Mouse (Mus musculus) adrenal gland, postnatal 10 days (tissue): Measurements from ENCODE around the gene Casq1. TPM values are rescaled to one million over a fixed set of nuclear protein-coding genes. Genes with fewer than 3 reads are reported as not detected.
A peak's percentile ranks its signal among the peaks of the same experiment; 100 is the strongest.

Experiments
- DNase-seq: peaks from one replicate; pipeline ENCODE4 v3.0.0; 2021; ENCODE audit warnings: mixed read lengths
- total RNA-seq, 2 experiments: library from RNA; stranded (reverse); gene quantifications; 2 replicates each; pipeline ENCODE4 v1.2.3; 2021

Casq1 gene
- total RNA-seq, 2 experiments from 2014 or later = 63.5 to 189 TPM

- no peak for DNase-seq
These were observed 37.9 kb downstream of the Casq1 start for GRCm38 (mm10) chr1:172181777-172182176.

GRCm38 (mm10) chr1:172180881-172181280, 38.8 kb downstream of the Casq1 start:
- no peak for DNase-seq

- DNase-seq = no peak
These were observed 40.6 kb downstream of the Casq1 start for GRCm38 (mm10) chr1:172179102-172179501.

- no peak for DNase-seq
These were observed 41.9 kb downstream of the Casq1 start for GRCm38 (mm10) chr1:172177791-172178190.

- no peak for DNase-seq
These were observed 46.5 kb downstream of the Casq1 start for GRCm38 (mm10) chr1:172173181-172173580.

GRCm38 (mm10) chr1:172172381-172172780, 47.3 kb downstream of the Casq1 start:
- peak; percentile 26 for DNase-seq

- DNase-seq = no peak
These were observed 49.9 kb downstream of the Casq1 start for GRCm38 (mm10) chr1:172169809-172170208.

GRCm38 (mm10) chr1:172167911-172168310, 51.8 kb downstream of the Casq1 start:
- no peak for DNase-seq

GRCm38 (mm10) chr1:172162959-172163358, 56.7 kb downstream of the Casq1 start:
- no peak for DNase-seq

- peak; percentile 27 for DNase-seq
These were observed 57.7 kb downstream of the Casq1 start for GRCm38 (mm10) chr1:172162009-172162408.

- no peak for DNase-seq
These were observed 59.2 kb downstream of the Casq1 start for GRCm38 (mm10) chr1:172160508-172160907.

GRCm38 (mm10) chr1:172159970-172160369, 59.7 kb downstream of the Casq1 start:
- DNase-seq = no peak

Other genes starting within 250 kb of the Casq1 start
- gene Vangl2, start 191.4 kb downstream of the Casq1 start, total RNA-seq = 10 to 100 TPM in 1 of 2 experiments, 1 to 10 TPM in 1; 6.3 to 10.6 TPM
- gene Nhlh1, start 162.3 kb downstream of the Casq1 start, total RNA-seq = under 1 TPM in 1 of 2 experiments, not detected in 1; 0.09 TPM
- 100 to 1,000 TPM; 150 to 151 TPM for gene Copa, start 137.3 kb downstream of the Casq1 start, total RNA-seq
- 10 to 100 TPM; 81.0 to 93.0 TPM for gene Ncstn, start 137.1 kb downstream of the Casq1 start, total RNA-seq
- 100 to 1,000 TPM; 154 to 172 TPM for gene Pex19, start 93.1 kb downstream of the Casq1 start, total RNA-seq
- 100 to 1,000 TPM; 114 to 153 TPM for gene Dcaf8, start 71.8 kb downstream of the Casq1 start, total RNA-seq
- gene Pea15a, start 13.1 kb downstream of the Casq1 start, total RNA-seq = 10 to 100 TPM; 65.7 to 80.4 TPM
- under 1 TPM; 0.24 to 0.30 TPM for gene Atp1a4, start 38.5 kb upstream of the Casq1 start, total RNA-seq
- 10 to 100 TPM; 26.5 to 32.3 TPM for gene Igsf8, start 41.8 kb upstream of the Casq1 start, total RNA-seq
- 100 to 1,000 TPM; 303 to 400 TPM for gene Atp1a2, start 78.2 kb upstream of the Casq1 start, total RNA-seq
- under 1 TPM in 1 of 2 experiments, not detected in 1; 0.12 TPM for gene Kcnj9, start 109.5 kb upstream of the Casq1 start, total RNA-seq
- gene Kcnj10, start 121.3 kb upstream of the Casq1 start, total RNA-seq = 1 to 10 TPM in 1 of 2 experiments, under 1 TPM in 1; 0.90 to 1.3 TPM
- gene Pigm, start 156.7 kb upstream of the Casq1 start, total RNA-seq = 10 to 100 TPM; 13.6 to 13.8 TPM